Mouse (Mus musculus): Measurements from ENCODE around the gene Myog.

Myog gene

DNA sequence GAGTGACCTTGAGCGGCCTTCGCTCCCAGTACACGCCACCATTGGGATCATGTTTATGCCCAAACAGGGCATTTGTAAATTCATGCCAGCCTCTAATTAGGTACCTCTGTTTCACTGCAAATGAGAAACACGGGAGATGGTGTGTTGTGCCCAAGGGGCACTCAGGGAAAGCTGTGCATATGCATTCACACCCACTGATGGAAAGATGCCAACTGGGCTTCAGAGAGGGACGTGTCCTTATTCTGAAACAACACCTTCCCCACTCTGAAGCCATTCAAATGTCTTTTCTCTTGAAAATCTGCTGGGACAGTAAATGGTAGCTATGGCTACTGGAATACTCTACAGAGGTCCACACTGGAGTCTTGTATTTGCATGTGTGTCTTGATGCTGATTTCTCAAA, 28.5 kb downstream of the Myog start:
- no peak for ATAC-seq (ENCODE audit: insufficient number of reproducible peaks, low FRiP score, low TSS enrichment)

DNA sequence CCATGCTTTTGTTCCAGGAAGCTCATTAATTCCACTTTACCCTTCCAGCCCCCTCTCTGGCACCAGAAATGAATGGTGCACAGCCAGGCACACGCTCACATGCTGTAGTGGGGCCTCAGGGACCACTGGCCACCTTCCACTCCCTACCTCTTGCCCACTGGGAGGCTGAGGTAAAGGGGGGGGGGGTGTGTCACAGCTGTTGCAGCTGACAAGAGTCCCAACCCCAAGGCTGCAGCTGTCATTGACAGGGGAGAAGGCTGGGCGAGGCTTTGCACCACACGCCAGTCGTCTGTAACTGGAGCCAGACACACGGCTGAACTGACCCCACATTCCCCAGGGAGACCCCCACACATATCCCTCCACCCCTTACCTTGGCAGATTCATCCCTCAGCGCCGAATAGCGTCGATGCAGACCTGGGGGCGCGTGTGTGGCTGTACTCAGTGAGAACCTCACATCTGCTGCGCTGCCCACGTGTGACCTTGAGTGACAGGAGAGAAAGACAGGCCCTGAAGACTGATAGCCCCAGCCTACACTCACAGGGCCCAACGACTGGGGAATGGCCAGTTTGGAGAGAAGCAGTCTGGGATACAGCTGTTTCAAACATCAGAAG, 31.0 kb downstream of the Myog start:
- ATAC-seq (ENCODE audit: insufficient number of reproducible peaks, low FRiP score, low TSS enrichment): no peak

DNA sequence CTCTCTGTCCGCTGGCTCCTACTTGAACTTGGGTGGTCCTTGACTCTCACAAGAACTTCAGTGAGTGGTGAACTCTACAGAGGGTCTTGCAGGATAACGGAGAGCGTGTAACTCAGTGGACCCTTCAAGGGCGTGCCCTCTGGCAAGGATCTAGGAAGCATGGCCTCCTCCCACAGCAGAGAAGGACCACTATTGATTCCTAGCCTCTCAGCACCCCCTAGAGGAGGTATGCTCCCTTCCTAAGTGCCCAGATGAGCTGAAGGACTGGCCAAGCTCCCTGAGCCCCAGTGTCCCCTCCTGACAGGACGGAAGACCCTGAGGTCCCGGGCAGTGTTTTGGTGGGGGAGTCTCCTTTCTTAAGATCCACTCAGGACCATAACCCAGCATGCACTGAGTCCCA, 32.8 kb downstream of the Myog start:
- ATAC-seq (ENCODE audit: insufficient number of reproducible peaks, low FRiP score, low TSS enrichment): no peak

DNA sequence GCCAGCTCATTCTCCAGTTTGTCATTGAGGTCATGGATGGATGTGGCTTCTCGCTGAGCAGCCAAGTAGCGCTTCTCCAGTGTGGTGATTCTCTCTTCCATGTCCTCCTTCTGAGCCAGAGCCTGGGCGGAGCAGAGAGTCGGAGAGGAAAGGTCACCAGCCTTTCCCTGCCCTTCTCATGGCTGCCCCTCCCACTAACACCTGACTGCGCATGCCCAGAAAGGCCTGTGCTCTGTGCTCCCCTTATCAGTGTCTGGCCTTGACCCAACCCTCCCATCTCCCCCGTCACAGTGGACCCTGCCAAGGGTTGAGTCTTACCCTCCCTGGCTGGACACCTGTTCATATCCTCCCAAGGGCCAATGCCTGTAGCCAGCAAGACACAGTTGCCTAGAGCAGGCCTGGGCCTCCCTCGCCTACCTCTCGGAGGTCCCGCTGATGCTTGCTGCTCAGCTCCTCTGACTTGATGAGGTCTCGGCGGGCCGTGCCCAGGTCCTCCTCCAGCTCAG, 37.1 kb downstream of the Myog start:
- no peak for ATAC-seq (ENCODE audit: insufficient number of reproducible peaks, low FRiP score, low TSS enrichment)

DNA sequence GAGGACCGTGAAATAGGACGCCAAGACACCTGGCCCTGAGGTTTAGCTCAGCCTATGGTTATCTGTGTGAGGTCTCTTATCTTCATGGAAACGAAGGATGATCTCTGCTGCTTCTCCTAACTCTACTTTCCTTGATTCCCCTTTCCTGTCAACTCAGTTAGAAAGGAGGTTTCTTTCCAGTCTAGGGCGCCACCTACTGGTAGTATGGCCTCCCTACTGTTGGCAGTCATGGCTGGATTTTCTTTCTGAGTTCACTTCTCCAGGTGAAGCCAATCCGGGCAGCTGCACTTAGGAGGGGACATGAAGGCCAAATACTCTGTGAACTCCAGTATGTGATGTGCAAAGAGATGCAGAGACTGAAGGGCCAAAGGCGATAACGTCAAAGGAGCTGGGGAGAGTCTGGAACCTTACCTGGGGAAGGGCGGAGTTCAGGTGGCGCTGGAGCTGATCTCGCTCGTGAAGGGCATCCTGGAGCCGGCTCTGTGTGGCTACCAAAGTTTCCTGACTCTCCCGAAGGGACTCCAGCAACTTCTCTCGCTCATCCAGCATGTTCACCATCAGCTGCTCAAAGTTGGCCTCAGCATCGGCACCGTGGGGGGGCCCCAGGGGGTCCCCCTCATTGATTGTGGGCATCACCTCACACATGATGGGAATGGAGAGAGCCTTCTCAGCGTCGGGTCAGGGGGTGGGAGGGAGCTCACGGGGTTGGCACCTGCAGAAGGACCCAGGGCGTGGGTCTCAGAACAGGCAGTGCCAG, 42.3 kb downstream of the Myog start:
- no peak for ATAC-seq (ENCODE audit: insufficient number of reproducible peaks, low FRiP score, low TSS enrichment)

DNA sequence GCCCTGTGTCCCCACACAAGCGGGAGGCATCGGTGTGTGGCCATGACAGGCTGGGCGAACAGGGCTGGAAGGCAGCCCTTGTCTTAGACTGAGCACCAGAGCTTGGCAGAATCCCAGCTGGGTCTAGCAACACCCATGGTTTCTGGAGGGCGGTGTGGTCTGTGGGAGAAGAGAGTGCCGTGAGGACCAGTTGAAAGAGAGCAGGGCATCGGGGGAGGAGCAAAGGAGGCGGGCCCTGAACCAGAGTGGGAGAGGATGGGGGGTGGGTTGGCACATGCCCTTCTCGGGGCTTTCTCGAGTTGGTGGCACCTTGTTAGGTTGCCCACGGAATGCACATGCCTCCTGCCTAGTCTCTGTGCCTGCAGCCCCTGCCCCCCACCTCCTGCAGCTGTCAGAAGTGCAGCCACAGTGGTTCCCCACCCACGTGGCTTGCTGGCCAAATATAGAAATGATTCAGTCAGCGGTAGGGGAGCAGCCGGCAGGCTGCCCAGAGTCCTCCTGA, 43.0 kb downstream of the Myog start, which contains the start of gene Ppfia4:
Gene Ppfia4 (minus strand): TSS at position 159 of the 502 bp plus-strand sequence.
- ATAC-seq (ENCODE audit: insufficient number of reproducible peaks, low FRiP score, low TSS enrichment): peak; percentile 41; the same call in 1 of the 2 replicates

DNA sequence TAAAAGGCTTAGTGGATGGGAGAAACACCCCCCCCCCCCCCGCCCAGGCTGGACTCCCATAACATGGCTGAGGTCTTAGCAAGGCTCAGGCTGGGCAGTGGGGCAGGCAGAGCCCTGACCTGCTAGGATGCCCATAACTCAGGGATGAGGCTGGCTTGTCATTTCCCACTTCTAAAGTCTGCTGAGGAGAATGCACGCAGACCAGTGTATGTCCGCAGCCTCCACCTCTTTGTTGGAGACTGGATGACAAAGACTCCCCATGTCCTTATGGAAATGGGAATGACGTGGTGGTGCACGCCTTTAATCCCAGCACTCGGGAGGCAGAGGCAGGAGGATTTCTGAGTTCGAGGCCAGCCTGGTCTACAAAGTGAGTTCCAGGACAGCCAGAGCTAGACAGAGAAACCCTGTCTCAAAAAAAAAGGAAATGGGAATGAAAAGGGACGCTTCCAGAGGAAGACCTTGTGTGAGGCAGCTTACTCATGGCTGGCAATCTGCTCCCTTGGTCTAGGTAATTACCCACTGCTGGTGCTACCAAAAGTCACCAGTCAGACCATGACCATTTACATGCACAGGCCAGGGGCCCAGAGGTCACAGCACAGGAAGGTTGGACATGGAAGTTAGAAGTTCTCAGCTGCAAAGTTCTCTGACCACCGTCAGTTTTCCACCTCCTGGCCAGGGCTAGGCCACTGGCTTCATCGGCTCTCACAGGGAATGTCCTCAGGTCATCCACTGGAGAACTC, 43.8 kb downstream of the Myog start:
- no peak for ATAC-seq (ENCODE audit: insufficient number of reproducible peaks, low FRiP score, low TSS enrichment)

DNA sequence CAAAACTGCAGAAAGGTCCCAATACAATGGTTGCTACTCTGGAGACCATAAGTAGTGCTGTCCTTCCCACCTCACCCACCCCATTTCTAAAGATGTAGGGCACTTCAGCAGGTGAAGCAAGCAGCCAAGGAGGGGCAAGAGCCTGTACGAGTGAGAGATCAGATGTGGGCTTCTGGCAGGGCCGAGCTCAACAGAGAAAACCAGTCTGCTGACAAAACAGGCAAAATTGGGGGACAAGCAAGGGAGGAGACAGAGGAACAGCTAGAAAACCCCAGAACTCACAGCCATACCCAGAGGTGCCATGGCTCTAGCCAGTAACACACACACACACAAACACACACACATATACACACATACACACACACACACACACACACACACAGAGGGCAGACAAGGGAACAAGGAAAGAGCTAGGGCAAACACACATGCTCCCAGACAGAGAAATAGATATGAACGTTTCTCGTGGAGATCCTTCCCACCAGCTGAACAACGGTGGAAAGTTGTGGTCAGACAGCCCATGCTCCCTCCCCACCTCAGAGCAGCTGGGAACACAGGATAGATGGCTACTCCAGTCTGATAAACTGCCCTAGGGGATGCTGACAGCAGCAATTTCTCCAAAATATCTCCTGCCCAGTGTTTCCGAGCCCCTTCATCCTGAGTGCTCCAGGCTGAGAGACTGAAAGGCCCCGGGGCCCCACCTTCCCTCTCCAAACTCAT, 44.5 kb downstream of the Myog start:
- no peak for ATAC-seq (ENCODE audit: insufficient number of reproducible peaks, low FRiP score, low TSS enrichment)

DNA sequence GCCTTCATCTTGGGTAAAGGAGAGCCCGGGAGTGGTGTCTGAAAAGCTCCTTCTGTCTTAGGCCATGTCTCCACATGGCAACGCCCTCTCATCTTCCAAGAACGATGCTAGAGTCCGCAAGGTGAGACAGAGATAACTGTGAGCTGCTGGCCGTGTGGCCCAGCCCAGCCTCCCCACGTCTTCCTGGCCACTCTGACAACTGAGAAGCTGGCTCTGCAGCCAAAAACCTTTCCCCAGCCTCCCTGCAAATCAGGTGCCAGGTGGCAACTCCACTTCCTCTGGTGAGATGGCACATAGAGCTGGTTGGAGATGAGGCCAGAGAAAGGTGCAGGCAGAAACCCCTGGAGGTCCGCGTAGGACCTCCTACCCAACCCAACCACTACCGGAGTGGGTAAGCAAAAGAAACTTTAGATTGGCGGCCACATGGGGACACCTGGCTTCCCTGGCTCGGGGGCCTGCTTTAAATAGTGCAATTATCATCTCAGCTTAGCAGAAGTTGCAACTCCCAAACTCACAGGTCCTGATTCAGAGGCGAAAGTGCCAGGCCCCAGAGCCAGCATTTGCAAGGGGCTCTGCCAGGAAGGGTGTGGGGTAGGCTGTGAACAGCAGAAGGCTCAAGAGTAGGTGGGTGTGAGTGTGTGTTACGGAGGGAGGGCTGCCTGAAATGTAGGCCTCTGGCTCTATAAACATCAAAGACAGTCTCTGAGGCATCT, 45.6 kb downstream of the Myog start:
- ATAC-seq (ENCODE audit: insufficient number of reproducible peaks, low FRiP score, low TSS enrichment): peak; percentile 29; the same call in 1 of the 2 replicates

DNA sequence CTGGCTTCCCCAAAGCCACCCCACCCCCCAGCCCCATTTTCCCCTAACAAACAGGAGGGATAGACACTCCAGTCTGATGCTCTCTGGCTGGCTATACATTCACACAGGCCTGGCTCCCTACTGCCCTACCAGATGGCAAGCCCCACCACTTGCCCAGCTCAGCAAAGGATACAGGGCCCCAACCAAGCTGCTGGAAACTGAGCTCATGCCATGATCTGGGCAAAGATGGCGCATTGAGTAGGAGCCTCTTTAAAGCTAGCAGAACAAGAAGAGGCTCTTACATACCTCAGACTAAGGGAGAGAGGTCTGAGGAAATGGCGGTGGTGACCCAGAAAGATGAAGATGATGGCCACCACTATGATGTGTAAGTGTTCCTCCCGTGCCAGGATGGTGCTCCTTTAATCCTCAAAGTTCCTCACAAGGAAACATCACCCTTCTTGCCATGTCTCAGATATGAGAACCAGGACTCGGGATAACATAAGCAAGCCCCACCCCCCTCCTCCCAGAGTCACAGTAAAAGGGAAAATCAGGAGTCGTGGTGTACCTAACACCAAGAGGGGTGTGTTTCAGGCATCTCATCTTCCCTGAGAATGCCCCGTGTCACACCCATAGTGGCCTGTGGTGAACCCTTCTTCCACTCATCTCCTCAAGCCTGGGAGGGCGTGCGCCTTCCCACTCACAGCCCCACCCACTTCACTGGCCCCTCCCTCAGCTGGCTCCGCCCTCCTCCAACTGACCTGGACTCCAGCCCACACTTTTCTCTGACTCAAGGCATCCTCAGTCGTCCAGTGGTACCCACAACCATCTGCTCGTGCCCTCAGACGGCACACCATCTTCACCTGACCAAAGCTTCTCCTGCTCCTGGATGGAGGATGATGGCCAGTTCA, 46.4 kb downstream of the Myog start:
- ATAC-seq (ENCODE audit: insufficient number of reproducible peaks, low FRiP score, low TSS enrichment): peak; percentile 55

DNA sequence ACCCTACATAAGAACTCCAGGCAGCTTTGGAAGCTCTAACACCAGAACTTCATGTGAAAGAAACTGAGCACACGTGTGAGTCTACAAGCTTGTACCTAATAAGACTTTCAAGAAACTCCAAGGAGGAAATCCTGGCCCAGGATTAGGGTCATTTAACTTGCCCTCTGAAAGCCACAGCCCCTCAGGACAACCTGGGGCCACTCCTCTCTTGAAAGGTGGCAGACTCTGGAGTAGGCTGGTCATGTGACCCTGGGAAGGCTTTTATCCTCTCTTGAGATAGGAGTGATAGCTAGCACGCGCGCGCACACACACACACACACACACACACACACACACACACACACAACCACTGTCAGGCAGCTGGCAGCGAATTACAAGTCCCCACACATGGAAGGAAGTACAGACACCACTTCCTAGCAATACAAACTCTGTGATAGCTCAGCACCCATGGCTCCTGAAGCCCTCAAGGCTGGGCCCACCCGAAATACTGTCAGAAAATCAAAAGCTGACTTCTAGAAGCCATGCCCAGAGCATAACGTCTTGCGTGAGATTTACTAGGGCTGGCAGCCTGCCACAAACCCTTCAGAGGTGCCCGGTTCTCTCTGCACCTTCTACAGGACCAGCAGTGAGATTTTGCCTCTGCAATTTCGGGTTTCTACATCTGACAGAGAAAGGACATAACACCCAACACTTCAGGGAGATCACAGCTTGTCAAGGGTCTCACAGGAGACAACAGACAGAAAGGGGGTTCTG, 47.3 kb downstream of the Myog start:
- ATAC-seq (ENCODE audit: insufficient number of reproducible peaks, low FRiP score, low TSS enrichment): no peak

DNA sequence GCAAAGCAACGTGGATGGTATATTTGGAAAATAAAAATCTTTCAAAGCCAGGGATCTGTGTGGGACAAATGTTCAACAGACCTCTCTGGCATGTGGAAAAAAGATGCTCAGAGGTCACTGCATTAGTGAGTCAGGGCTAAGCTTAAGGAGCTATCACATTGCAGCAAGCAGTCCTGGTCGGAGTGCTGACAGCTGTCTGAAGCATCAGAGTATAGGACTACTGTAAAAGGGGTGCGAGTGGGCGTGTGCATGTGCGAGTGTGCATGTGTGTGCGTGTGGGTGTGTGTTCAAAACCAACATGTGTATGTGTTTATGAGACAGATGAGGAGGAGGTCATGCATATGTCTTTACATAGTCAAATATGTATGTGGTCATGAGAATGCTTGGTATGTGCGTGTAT, 49.4 kb downstream of the Myog start:
- ATAC-seq (ENCODE audit: insufficient number of reproducible peaks, low FRiP score, low TSS enrichment): no peak

DNA sequence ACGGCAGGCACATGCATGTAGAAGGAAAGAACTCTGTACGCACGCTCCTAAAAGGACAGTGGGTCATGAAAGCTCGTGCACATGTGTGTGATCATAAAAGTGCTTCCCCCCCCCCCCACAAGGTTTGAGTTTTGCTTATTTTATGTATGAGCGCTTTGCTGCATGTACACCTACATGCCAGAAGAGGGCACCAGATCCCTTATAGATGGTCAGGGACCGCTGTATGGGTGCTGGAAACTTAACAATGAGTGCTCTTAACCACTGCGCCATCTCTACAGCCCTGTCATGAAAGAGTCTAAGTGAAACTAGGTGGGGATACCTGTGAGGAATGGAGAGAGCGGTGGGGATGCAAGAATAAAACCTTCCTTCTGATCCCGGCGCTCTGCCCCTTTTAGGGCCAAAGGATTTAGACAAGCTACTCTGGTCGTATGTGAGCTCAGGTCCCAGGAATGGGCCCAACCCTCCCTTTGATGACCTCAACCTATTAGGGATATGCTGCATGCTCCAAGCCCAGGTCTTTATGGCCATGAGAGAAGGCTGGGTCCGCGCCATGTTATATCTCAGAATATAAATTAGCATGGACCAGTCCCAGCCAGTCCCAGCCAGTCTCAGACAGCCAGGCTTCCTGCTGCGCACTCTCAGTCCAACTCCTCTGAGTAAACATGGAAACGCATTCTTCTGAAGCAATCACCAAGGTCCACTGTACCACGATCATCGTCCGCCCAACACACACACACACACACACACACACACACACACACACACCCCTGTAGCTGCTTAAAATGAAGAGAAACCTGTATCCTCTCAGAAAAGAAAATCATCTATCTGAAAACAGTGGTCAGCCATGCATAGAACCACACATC, 50.2 kb downstream of the Myog start:
- ATAC-seq (ENCODE audit: insufficient number of reproducible peaks, low FRiP score, low TSS enrichment): no peak

DNA sequence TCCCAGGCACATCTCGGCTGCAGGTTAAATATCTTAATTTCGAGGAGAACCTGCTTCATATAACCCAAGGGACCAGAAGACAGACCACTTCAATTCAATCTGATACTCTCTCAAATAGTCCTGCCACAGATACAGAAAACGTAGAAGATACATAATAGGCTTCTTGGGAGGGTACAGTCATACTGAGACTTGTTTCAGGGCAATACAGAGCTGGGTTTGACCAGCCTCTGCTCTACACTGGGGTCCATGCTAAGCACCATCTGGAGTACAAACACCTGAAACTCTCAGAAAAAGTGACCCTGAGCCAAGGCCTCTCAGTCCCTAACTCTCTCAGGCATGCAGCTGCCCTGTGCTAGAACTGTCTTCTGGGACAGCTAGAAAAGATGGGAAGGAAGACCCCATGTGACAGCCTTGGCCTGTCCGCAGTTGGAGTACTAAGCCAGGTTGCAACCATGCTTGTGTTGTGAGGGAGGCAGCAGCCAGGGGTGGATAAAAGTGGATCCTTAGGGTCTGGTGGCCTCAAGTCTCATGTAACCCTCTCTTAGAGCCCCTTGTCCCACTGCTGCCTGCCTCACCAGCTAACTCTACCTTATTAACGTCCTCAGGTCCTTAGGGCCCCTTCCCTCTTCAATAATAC, 52.0 kb downstream of the Myog start:
- no peak for ATAC-seq (ENCODE audit: insufficient number of reproducible peaks, low FRiP score, low TSS enrichment)

Measured in cerebellum, adult (tissue).